Mouse (Mus musculus): ENCODE data around the gene Tmem88b. TPM values are rescaled to one million over a fixed set of nuclear protein-coding genes. Genes with fewer than 3 reads are reported as not detected.

The Tmem88b gene
- polyA plus RNA-seq, 1 experiment, result 0.18 TPM

DNA sequence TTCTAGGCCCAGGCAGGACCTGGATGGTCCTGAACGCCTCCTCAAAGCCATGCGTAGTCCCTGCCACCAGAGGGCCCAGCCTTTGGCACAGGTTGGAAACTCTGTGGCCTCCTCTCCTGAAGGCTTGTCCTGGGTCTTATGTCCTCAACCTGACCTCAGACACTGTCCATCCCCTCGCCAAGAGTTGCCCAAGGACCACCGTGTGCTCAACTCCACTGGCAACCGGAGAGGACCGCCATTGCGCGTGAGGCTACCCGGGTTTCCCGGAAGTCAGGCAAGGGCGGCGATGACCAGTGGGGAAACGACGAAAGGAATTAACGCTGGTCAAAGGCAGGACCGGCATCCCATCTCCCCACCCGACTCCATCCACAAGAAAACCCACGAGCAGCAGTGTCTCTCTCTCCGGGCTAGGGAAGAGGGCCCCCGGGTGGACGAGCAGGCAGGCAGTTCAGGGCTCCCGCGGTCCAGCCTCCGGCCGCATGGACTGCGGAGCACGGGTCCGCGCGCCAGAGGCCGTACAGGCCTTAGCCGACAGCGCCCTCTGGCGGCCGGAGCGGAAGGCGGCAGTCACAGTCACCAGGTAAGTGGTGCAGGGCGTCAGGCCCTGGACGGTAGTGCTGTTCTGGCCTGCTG lies 15.7 kb downstream of the Tmem88b start:
- H3K27me3 ChIP-seq (ENCODE audit: control insufficient read depth, insufficient read depth, insufficient read length), result no peaks in the 10 kb centered on the region
- peak overlapping the region; percentile 30 for H3K4me3 ChIP-seq (ENCODE audit: insufficient read depth, poor library complexity, severe bottlenecking)
- H3K79me3 ChIP-seq (ENCODE audit: low read depth), result no peaks in the 10 kb centered on the region
- no peaks in the 10 kb centered on the region for H3K36me3 ChIP-seq (ENCODE audit: control insufficient read depth, insufficient read depth)
- no peaks in the 10 kb centered on the region for H3K79me2 ChIP-seq (ENCODE audit: control insufficient read depth, insufficient read depth)
- peak overlapping the region; percentile 72 for H3ac ChIP-seq (ENCODE audit: control insufficient read depth, insufficient read length, low read depth)
- TF ChIP-seq USF1 (IDR thresholded peaks at IDR 0.05; ENCODE audit: low read depth), result no peak
- TF ChIP-seq CTCF (IDR thresholded peaks at IDR 0.05; ENCODE audit: control insufficient read depth, insufficient read depth, insufficient read length), result peak; percentile 99
- peak; percentile 67 for TF ChIP-seq MAX (IDR thresholded peaks at IDR 0.05)
- no peak for TF ChIP-seq MYOG (IDR thresholded peaks at IDR 0.05; ENCODE audit: control insufficient read depth, extremely low read depth, insufficient read length)

DNA sequence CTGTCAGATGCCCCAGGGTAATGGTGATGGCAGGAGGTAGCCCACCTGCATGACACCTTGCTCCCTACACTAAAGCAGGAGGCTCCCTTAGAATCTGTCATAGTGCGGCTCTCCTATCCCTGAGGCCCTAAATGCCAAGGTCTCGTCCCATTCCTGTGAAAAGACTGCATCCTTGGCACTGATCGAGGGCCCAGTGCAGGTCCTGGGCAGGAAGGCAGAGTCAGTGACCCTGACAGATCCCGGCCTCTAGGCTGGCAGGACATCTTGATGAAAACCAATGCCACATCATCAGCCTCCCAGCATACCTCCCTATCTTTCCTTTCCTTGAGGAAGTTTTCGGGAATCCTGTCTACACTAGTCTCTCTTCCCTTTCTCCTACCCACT lies 16.2 kb downstream of the Tmem88b start:
- no peaks in the 10 kb centered on the region for H3K79me3 ChIP-seq (ENCODE audit: low read depth)

DNA sequence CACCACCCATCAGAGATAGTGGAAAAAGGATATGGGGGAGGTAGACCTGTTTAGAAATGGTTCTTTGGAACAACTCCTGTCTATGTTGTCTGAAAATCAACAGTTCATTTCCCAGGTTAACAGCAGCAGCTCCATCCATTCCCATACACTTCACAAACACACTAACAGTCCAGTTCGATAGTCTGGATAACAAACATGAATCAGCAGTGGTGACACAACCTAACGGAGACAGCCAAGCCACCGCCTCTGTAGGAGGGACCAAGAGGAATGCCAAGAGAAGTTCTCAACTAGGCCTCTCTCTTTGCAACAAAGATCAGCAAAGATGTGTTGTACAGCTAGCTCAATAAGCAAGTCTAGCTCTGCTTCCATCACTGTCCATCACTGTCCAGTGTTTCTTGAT lies 23.3 kb downstream of the Tmem88b start:
- Histone ChIP-seq H3K4me3 (ENCODE audit: insufficient read depth, poor library complexity, severe bottlenecking) (no peak overlapping the region), H3K79me3 (ENCODE audit: low read depth) (peaks cover 32% of the 10 kb centered on the region), H3K36me3 (ENCODE audit: control insufficient read depth, insufficient read depth) (peaks cover 18% of the 10 kb centered on the region), H3ac (ENCODE audit: control insufficient read depth, insufficient read length, low read depth) (no peak overlapping the region), H3K79me2 (ENCODE audit: control insufficient read depth, insufficient read depth) (peaks cover 45% of the 10 kb centered on the region), H3K27me3 (ENCODE audit: control insufficient read depth, insufficient read depth, insufficient read length) (no peaks in the 10 kb centered on the region)
- TF ChIP-seq USF1 (IDR thresholded peaks at IDR 0.05; ENCODE audit: low read depth) (no peak), CEBPB (IDR thresholded peaks at IDR 0.05; ENCODE audit: low read depth) (no peak), FOSL1 (IDR thresholded peaks at IDR 0.05; ENCODE audit: insufficient read depth, low read length, poor library complexity, severe bottlenecking) (no peak), MAX (IDR thresholded peaks at IDR 0.05) (no peak), MYOG (IDR thresholded peaks at IDR 0.05; ENCODE audit: control insufficient read depth, extremely low read depth, insufficient read length) (no peak), CTCF (IDR thresholded peaks at IDR 0.05; ENCODE audit: control insufficient read depth, insufficient read depth, insufficient read length) (no peak), MYOD1 (IDR thresholded peaks at IDR 0.05; ENCODE audit: control insufficient read depth, insufficient read length, low read depth) (no peak)

More for the DNA sequence above, 16.2 kb downstream of the Tmem88b start:
- H3ac ChIP-seq (ENCODE audit: control insufficient read depth, insufficient read length, low read depth), result peak overlapping the region; percentile 40
- TF ChIP-seq USF1 (IDR thresholded peaks at IDR 0.05; ENCODE audit: low read depth) (no peak), MYOG (IDR thresholded peaks at IDR 0.05; ENCODE audit: control insufficient read depth, extremely low read depth, insufficient read length) (no peak), FOSL1 (IDR thresholded peaks at IDR 0.05; ENCODE audit: insufficient read depth, low read length, poor library complexity, severe bottlenecking) (no peak), CEBPB (IDR thresholded peaks at IDR 0.05; ENCODE audit: low read depth) (no peak), MYOD1 (IDR thresholded peaks at IDR 0.05; ENCODE audit: control insufficient read depth, insufficient read length, low read depth) (no peak), MAX (IDR thresholded peaks at IDR 0.05) (no peak), CTCF (IDR thresholded peaks at IDR 0.05; ENCODE audit: control insufficient read depth, insufficient read depth, insufficient read length) (no peak)
- H3K4me3 ChIP-seq (ENCODE audit: insufficient read depth, poor library complexity, severe bottlenecking), result peak overlapping the region; percentile 30
- no peaks in the 10 kb centered on the region for H3K79me2 ChIP-seq (ENCODE audit: control insufficient read depth, insufficient read depth)
- H3K27me3 ChIP-seq (ENCODE audit: control insufficient read depth, insufficient read depth, insufficient read length), result no peaks in the 10 kb centered on the region
- H3K36me3 ChIP-seq (ENCODE audit: control insufficient read depth, insufficient read depth), result no peaks in the 10 kb centered on the region

DNA sequence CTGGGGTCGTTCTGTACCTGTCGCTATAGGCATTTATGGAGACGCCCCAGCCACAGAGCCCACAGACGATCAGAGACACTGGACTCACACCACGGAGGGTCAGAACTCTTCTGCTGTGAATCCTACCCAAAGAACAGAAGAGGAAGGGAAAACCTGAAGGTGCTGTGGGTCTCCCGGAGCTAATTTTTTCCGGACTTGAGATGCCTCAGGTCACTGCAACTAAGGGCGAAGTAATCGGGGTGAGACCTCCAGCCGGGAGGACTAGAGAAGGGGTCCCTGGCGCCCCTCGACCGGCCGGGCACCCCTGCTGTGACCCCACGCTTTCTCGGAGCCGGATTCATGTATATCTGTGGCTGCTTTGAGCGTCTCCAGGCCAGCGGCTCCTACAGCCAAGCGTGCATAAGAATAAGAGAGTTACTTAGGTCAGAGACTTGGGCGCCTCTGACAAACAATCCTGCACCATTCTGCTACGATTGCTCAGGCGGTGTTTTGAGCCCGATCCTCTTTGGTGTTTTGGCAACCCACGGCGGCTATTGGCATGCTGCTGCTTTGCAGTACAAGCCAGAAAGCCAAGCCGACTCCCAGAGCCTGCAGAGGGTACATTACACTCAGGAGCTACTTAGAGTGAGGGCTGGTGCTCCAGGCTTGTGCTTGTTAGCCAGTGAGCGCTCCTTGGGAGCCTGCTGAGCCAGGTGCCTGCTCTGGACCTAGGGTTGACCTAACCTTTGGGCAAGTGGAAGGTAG lies 24.1 kb downstream of the Tmem88b start:
- no peak for TF ChIP-seq CEBPB (IDR thresholded peaks at IDR 0.05; ENCODE audit: low read depth)
- TF ChIP-seq MYOG (IDR thresholded peaks at IDR 0.05; ENCODE audit: control insufficient read depth, extremely low read depth, insufficient read length), result no peak
- TF ChIP-seq USF1 (IDR thresholded peaks at IDR 0.05; ENCODE audit: low read depth), result no peak
- no peak for TF ChIP-seq MAX (IDR thresholded peaks at IDR 0.05)
- TF ChIP-seq FOSL1 (IDR thresholded peaks at IDR 0.05; ENCODE audit: insufficient read depth, low read length, poor library complexity, severe bottlenecking), result no peak
- TF ChIP-seq CTCF (IDR thresholded peaks at IDR 0.05; ENCODE audit: control insufficient read depth, insufficient read depth, insufficient read length), result no peak
- TF ChIP-seq MYOD1 (IDR thresholded peaks at IDR 0.05; ENCODE audit: control insufficient read depth, insufficient read length, low read depth), result no peak
- Histone ChIP-seq H3K36me3 (ENCODE audit: control insufficient read depth, insufficient read depth) (peaks cover 27% of the 10 kb centered on the region), H3ac (ENCODE audit: control insufficient read depth, insufficient read length, low read depth) (peak overlapping the region; percentile 68), H3K27me3 (ENCODE audit: control insufficient read depth, insufficient read depth, insufficient read length) (no peaks in the 10 kb centered on the region), H3K4me3 (ENCODE audit: insufficient read depth, poor library complexity, severe bottlenecking) (peak overlapping the region; percentile 88), H3K79me3 (ENCODE audit: low read depth) (peaks cover 37% of the 10 kb centered on the region), H3K79me2 (ENCODE audit: control insufficient read depth, insufficient read depth) (peaks cover 54% of the 10 kb centered on the region)

DNA sequence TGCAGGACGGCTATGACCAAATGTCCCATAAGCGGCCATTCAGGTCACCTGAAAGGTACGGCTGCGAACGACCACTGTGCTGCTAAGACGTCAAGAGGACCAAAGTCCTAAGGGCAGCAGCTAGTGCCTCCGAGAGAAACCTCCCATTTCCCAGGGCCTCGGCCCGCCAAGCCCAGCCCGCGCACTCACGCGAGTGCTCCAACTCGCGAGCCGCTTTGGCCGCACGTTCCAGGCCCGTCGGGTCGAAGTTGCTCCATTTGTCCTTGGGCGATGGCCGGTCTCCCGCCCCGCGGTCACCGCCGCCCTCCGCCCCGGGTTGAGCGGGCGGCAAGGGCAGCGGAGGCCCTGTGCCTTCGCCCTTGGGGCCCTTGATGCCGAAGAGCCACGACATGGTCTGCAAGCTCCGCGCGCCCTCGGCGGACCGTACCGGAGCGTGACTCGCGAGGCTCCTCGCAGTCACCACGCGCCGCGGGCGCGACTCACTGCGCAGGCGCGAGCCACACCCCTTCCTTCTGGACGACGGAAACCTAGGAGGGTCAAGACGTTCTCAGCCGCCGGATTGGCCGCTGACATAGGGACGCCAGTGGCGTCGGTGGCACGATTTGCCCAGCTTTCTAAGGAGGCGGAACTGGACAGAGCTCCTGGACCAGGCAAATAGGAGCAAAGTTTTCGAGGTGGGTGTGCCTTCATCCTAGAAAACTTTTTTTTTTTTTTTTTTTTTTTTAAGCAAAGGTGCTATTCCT lies 24.9 kb downstream of the Tmem88b start, which contains the start of gene Atad3a:
TSS of gene Atad3a (minus strand) at position 481 of the 743 bp plus-strand sequence.
- H3ac ChIP-seq (ENCODE audit: control insufficient read depth, insufficient read length, low read depth), result peak within 1 kb of the TSS; percentile 97
- no peak for TF ChIP-seq CTCF (IDR thresholded peaks at IDR 0.05; ENCODE audit: control insufficient read depth, insufficient read depth, insufficient read length)
- TF ChIP-seq USF1 (IDR thresholded peaks at IDR 0.05; ENCODE audit: low read depth), result no peak
- TF ChIP-seq MAX (IDR thresholded peaks at IDR 0.05), result peak; percentile 97
- no peak for TF ChIP-seq MYOD1 (IDR thresholded peaks at IDR 0.05; ENCODE audit: control insufficient read depth, insufficient read length, low read depth)
- no peak for TF ChIP-seq MYOG (IDR thresholded peaks at IDR 0.05; ENCODE audit: control insufficient read depth, extremely low read depth, insufficient read length)
- no peak for TF ChIP-seq CEBPB (IDR thresholded peaks at IDR 0.05; ENCODE audit: low read depth)
- TF ChIP-seq FOSL1 (IDR thresholded peaks at IDR 0.05; ENCODE audit: insufficient read depth, low read length, poor library complexity, severe bottlenecking), result no peak
- H3K4me3 ChIP-seq (ENCODE audit: insufficient read depth, poor library complexity, severe bottlenecking), result peak within 1 kb of the TSS; percentile 88
- no peaks in the 10 kb centered on the region for H3K27me3 ChIP-seq (ENCODE audit: control insufficient read depth, insufficient read depth, insufficient read length)
- H3K36me3 ChIP-seq (ENCODE audit: control insufficient read depth, insufficient read depth), result peaks cover 34% of the 10 kb centered on the region
- H3K79me3 ChIP-seq (ENCODE audit: low read depth), result peaks cover 38% of the 10 kb centered on the region
- peaks cover 61% of the 10 kb centered on the region for H3K79me2 ChIP-seq (ENCODE audit: control insufficient read depth, insufficient read depth)
